ENCODE assay signal across 11 mouse cellular contexts in genomic region chr12:103243041-103243440, GRCm38 (mm10). TPM values are rescaled to one million over a fixed set of nuclear protein-coding genes. Genes with fewer than 3 reads are reported as not detected.
A peak's percentile ranks its signal among the peaks of the same experiment; 100 is the strongest.
DNase-seq lines count a peak whose midpoint lies in the region; ATAC-seq lines count a peak whose summit lies in the region.
"Had no signal": no experiment of that assay in that cellular context is flagged by ENCODE, and none has a peak within 500 bp of the region (broad histone marks: within the 10 kb centered on the region; RNA-seq: fewer than 3 reads in every experiment).

No protein-coding gene starts in this region.

- H3K27me3 ChIP-seq in heart, embryonic 16.5 days (ENCODE audit: control insufficient read depth, insufficient read depth, low read length), result peaks cover 53% of the 10 kb centered on the region
- peaks cover 28% of the 10 kb centered on the region for H3K27me3 ChIP-seq in embryonic facial prominence, embryonic 12.5 days
- peaks cover 10% of the 10 kb centered on the region; the same call in 1 of the 2 replicates for H3K27me3 ChIP-seq in kidney, embryonic 16.5 days (ENCODE audit: insufficient read depth, low read length)

- no peaks in the 10 kb centered on the region for H3K9me3 ChIP-seq in heart, embryonic 16.5 days (replicated peaks; ENCODE audit: control insufficient read depth, low read length)
- H3K9me3 ChIP-seq in embryonic facial prominence, embryonic 12.5 days, result no peaks in the 10 kb centered on the region
- H3K9me3 ChIP-seq in kidney, embryonic 16.5 days (ENCODE audit: low read length), result no peaks in the 10 kb centered on the region

- no peaks in the 10 kb centered on the region for H3K4me1 ChIP-seq in heart, embryonic 16.5 days (ENCODE audit: control insufficient read depth, insufficient read depth, low read length)
- peaks cover 9% of the 10 kb centered on the region; the same call in 1 of the 2 replicates for H3K4me1 ChIP-seq in embryonic facial prominence, embryonic 12.5 days
- H3K4me1 ChIP-seq in kidney, embryonic 16.5 days (ENCODE audit: insufficient read depth, low read length), result peaks cover 9% of the 10 kb centered on the region

- H3K36me3 ChIP-seq in heart, embryonic 16.5 days (ENCODE audit: control insufficient read depth, insufficient read depth), result no peaks in the 10 kb centered on the region
- no peaks in the 10 kb centered on the region for H3K36me3 ChIP-seq in embryonic facial prominence, embryonic 12.5 days
- H3K36me3 ChIP-seq in kidney, embryonic 16.5 days (ENCODE audit: insufficient read depth, low read length), result no peaks in the 10 kb centered on the region

- ATAC-seq in heart, embryonic 16.5 days (replicated peaks; ENCODE audit: extremely low read depth, insufficient read depth, low FRiP score), result no peak
- no peak for ATAC-seq in embryonic facial prominence, embryonic 12.5 days (ENCODE audit: insufficient number of reproducible peaks, insufficient read depth, low FRiP score, low TSS enrichment)
- ATAC-seq in kidney, embryonic 16.5 days (ENCODE audit: low FRiP score, low TSS enrichment), result peak; percentile 27

- H3K4me2 ChIP-seq in heart, embryonic 16.5 days (ENCODE audit: low read depth, low read length), result peak overlapping the region; percentile 97
- H3K4me2 ChIP-seq in embryonic facial prominence, embryonic 12.5 days (replicated peaks), result peak overlapping the region; percentile 96
- H3K4me2 ChIP-seq in kidney, embryonic 16.5 days (replicated peaks; ENCODE audit: low read depth, low read length), result peak overlapping the region; percentile 68

- WGBS in heart, embryonic 16.5 days, result 13% methylated on average over 11 of the region's 11 CpGs
- 6% methylated on average over 11 of the region's 11 CpGs for WGBS in embryonic facial prominence, embryonic 12.5 days
- WGBS in kidney, embryonic 16.5 days, result 5% methylated on average over 11 of the region's 11 CpGs

- intact Hi-C loops in heart, postnatal 36 days (cut with DNase I), result loop anchor here (5.0 kb wide), 1 partner anchor 59 kb away; no protein-coding TSS in a partner anchor
- intact Hi-C loops in left cerebral cortex, postnatal 4 days (cut with DNase I), result no loop called here

- H3K9ac ChIP-seq in heart, embryonic 16.5 days (ENCODE audit: low read length), result no peak overlapping the region
- H3K9ac ChIP-seq in embryonic facial prominence, embryonic 12.5 days, result peak overlapping the region; percentile 72; the same call in 1 of the 2 replicates
- peak overlapping the region; percentile 84 for H3K9ac ChIP-seq in kidney, embryonic 16.5 days (replicated peaks; ENCODE audit: low read length)

- peak overlapping the region; percentile 73 for H3K4me3 ChIP-seq in heart, embryonic 16.5 days (ENCODE audit: low read length)
- H3K4me3 ChIP-seq in embryonic facial prominence, embryonic 12.5 days, result peak overlapping the region; percentile 64
- peak overlapping the region; percentile 68 for H3K4me3 ChIP-seq in kidney, embryonic 16.5 days (ENCODE audit: low read length)

- H3K27ac ChIP-seq in heart, embryonic 16.5 days (ENCODE audit: low read length), result no peak overlapping the region
- H3K27ac ChIP-seq in embryonic facial prominence, embryonic 12.5 days, result no peak overlapping the region
- H3K27ac ChIP-seq in kidney, embryonic 16.5 days (ENCODE audit: low read length), result no peak overlapping the region
- H3K27ac ChIP-seq: macrophage had no signal

- DNase-seq in heart, postnatal 36 days, result no peak
- peak; percentile 58 for DNase-seq in neural tube, embryonic 10.5 days (ENCODE audit: extremely low spot score, low spot score)
- no peak for DNase-seq in frontal cortex, adult 2 months (ENCODE audit: extremely low spot score in 1 of 2, low spot score in 1 of 2)
- DNase-seq in left cerebral cortex, postnatal 4 days, result no peak
- DNase-seq in urinary bladder, adult 2 months (ENCODE audit: low spot score), result no peak

RNA-seq across cellular contexts. Expression of gene Prima1, which starts 1.1 kb away (rescaled TPM):
- 0.16 and 0.17 TPM in 2 replicates for polyA plus RNA-seq in heart, embryonic 16.5 days (2015; fragmentation: Nextera tagmentation; extraction: Ambion mirVana)
- under 1 TPM in 1 of 2 experiments, not detected in 1; 0.43 TPM for total RNA-seq in heart, postnatal 36 days (2021)
- 0.61 and 0.79 TPM in 2 replicates for polyA plus RNA-seq in embryonic facial prominence, embryonic 12.5 days (2016; fragmentation: Nextera tagmentation; extraction: Ambion mirVana)
- polyA plus RNA-seq in kidney, embryonic 16.5 days (2015; fragmentation: Nextera tagmentation; extraction: Ambion mirVana), result 0.47 and 1.5 TPM in 2 replicates
- 7.2 and 7.8 TPM in 2 replicates for polyA plus RNA-seq in frontal cortex, adult 2 months (2012; rRNA removed)
- total RNA-seq in left cerebral cortex, postnatal 4 days (2021), result 1 to 10 TPM in 1 of 2 experiments, under 1 TPM in 1; 0.62 to 1.8 TPM
- polyA plus RNA-seq in urinary bladder, adult 2 months (2012; rRNA removed), result 7.5 and 8.4 TPM in 2 replicates
- total RNA-seq: MEL had no signal
- polyA plus RNA-seq: erythroblast, embryonic 14.5 days; macrophage had no signal
